In genomic region chr16:44648547-44649223, GRCm38 (mm10) we compare ENCODE assay signal across 13 mouse cellular contexts.
A peak's percentile ranks its signal among the peaks of the same experiment; 100 is the strongest.
DNase-seq lines count a peak whose midpoint lies in the region; ATAC-seq lines count a peak whose summit lies in the region.
"Had no signal": no experiment of that assay in that cellular context is flagged by ENCODE, and none has a peak within 500 bp of the region (broad histone marks: within the 10 kb centered on the region; RNA-seq: fewer than 3 reads in every experiment).

No protein-coding gene starts in this region.

- peak overlapping the region; percentile 26; the same call in 1 of the 2 replicates for H3K27ac ChIP-seq in forebrain, embryonic 10.5 days
- no peak overlapping the region for H3K27ac ChIP-seq in forebrain, embryonic 13.5 days
- peak overlapping the region; percentile 68 for H3K27ac ChIP-seq in lung, embryonic 15.5 days
- H3K27ac ChIP-seq in intestine, embryonic 16.5 days (ENCODE audit: low read length), result 0 out of 2 replicates have a peak overlapping the region, but pooled peaks have one; percentile 26
- H3K27ac ChIP-seq: liver, embryonic 13.5 days; midbrain, embryonic 15.5 days; neural tube, embryonic 15.5 days had no signal

- H3K4me2 ChIP-seq in forebrain, embryonic 13.5 days, result no peak overlapping the region
- H3K4me2 ChIP-seq in lung, embryonic 15.5 days, result no peak overlapping the region
- H3K4me2 ChIP-seq in intestine, embryonic 16.5 days (ENCODE audit: low read depth, low read length), result no peak overlapping the region
- H3K4me2 ChIP-seq: liver, embryonic 13.5 days; midbrain, embryonic 15.5 days; neural tube, embryonic 15.5 days had no signal

- no peak for ATAC-seq in forebrain, embryonic 13.5 days
- ATAC-seq in lung, embryonic 15.5 days (ENCODE audit: borderline replicate concordance, extremely low read depth, low FRiP score, low TSS enrichment), result peak; percentile 80; the same call in 1 of the 2 replicates
- ATAC-seq in intestine, embryonic 16.5 days, result peak; percentile 48; the same call in 1 of the 2 replicates
- ATAC-seq: midbrain, embryonic 15.5 days had no signal

- H3K27me3 ChIP-seq in forebrain, embryonic 10.5 days (ENCODE audit: poor library complexity, severe bottlenecking), result no peaks in the 10 kb centered on the region
- H3K27me3 ChIP-seq in forebrain, embryonic 13.5 days, result no peaks in the 10 kb centered on the region
- H3K27me3 ChIP-seq in lung, embryonic 15.5 days, result no peaks in the 10 kb centered on the region
- H3K27me3 ChIP-seq in intestine, embryonic 16.5 days (replicated peaks; ENCODE audit: control insufficient read depth, insufficient read depth, low read length), result no peaks in the 10 kb centered on the region
- H3K27me3 ChIP-seq: liver, embryonic 13.5 days; midbrain, embryonic 15.5 days; neural tube, embryonic 15.5 days had no signal

- no peaks in the 10 kb centered on the region for H3K36me3 ChIP-seq in forebrain, embryonic 10.5 days (replicated peaks)
- H3K36me3 ChIP-seq in forebrain, embryonic 13.5 days (ENCODE audit: poor library complexity, severe bottlenecking), result no peaks in the 10 kb centered on the region
- no peaks in the 10 kb centered on the region for H3K36me3 ChIP-seq in lung, embryonic 15.5 days
- no peaks in the 10 kb centered on the region for H3K36me3 ChIP-seq in intestine, embryonic 16.5 days (ENCODE audit: control insufficient read depth, insufficient read depth, low read length)
- H3K36me3 ChIP-seq: liver, embryonic 13.5 days; midbrain, embryonic 15.5 days; neural tube, embryonic 15.5 days had no signal

- H3K9me3 ChIP-seq in forebrain, embryonic 10.5 days, result no peaks in the 10 kb centered on the region; the same call in 1 of the 2 replicates
- H3K9me3 ChIP-seq in forebrain, embryonic 13.5 days (replicated peaks), result no peaks in the 10 kb centered on the region
- no peaks in the 10 kb centered on the region for H3K9me3 ChIP-seq in lung, embryonic 15.5 days
- H3K9me3 ChIP-seq in intestine, embryonic 16.5 days (ENCODE audit: control insufficient read depth, low read length), result no peaks in the 10 kb centered on the region
- H3K9me3 ChIP-seq: liver, embryonic 13.5 days; midbrain, embryonic 15.5 days; neural tube, embryonic 15.5 days had no signal

- no peak for DNase-seq in forebrain, embryonic 10.5 days (ENCODE audit: extremely low spot score, low spot score)
- no peak for DNase-seq in lung, postnatal 25 days (ENCODE audit: low spot score)
- peak; percentile 36 to 65 for DNase-seq in lung, postnatal 4 days
- DNase-seq in left cerebral cortex, postnatal 14 days (ENCODE audit: low spot score in 2 of 2), result no peak
- no peak for DNase-seq in c-Kit-positive CD71-positive TER-119-positive erythroid progenitor cells, embryonic 14.5 days (ENCODE audit: low spot score)
- DNase-seq: cerebellum, postnatal 25 days; layer of hippocampus, postnatal 36 days; liver, embryonic 13.5 days had no signal

- no peak overlapping the region for H3K9ac ChIP-seq in forebrain, embryonic 13.5 days
- no peak overlapping the region for H3K9ac ChIP-seq in lung, embryonic 15.5 days
- H3K9ac ChIP-seq in intestine, embryonic 16.5 days (ENCODE audit: low read depth, low read length), result no peak overlapping the region
- H3K9ac ChIP-seq: liver, embryonic 13.5 days; midbrain, embryonic 15.5 days; neural tube, embryonic 15.5 days had no signal

- H3K4me1 ChIP-seq in forebrain, embryonic 10.5 days, result peaks cover 15% of the 10 kb centered on the region
- H3K4me1 ChIP-seq in forebrain, embryonic 13.5 days, result no peaks in the 10 kb centered on the region
- peaks cover 10% of the 10 kb centered on the region for H3K4me1 ChIP-seq in lung, embryonic 15.5 days
- H3K4me1 ChIP-seq in intestine, embryonic 16.5 days (ENCODE audit: control insufficient read depth, insufficient read depth, low read length), result peaks cover 7% of the 10 kb centered on the region; the same call in 1 of the 2 replicates
- H3K4me1 ChIP-seq: liver, embryonic 13.5 days; midbrain, embryonic 15.5 days had no signal

- whole genome bisulfite sequencing in forebrain, embryonic 10.5 days, result 80% methylated on average over 2 of the region's 2 CpGs
- 78% methylated on average over 2 of the region's 2 CpGs for WGBS in forebrain, embryonic 13.5 days
- 24% methylated on average over 2 of the region's 2 CpGs for WGBS in lung, embryonic 15.5 days
- WGBS in intestine, embryonic 16.5 days, result 42% methylated on average over 2 of the region's 2 CpGs

- H3K4me3 ChIP-seq in forebrain, embryonic 10.5 days, result no peak overlapping the region
- H3K4me3 ChIP-seq in forebrain, embryonic 13.5 days, result no peak overlapping the region
- no peak overlapping the region for H3K4me3 ChIP-seq in lung, embryonic 15.5 days
- H3K4me3 ChIP-seq in intestine, embryonic 16.5 days (ENCODE audit: low read length), result no peak overlapping the region
- H3K4me3 ChIP-seq: liver, embryonic 13.5 days; midbrain, embryonic 15.5 days; neural tube, embryonic 15.5 days had no signal

- intact Hi-C loops in left cerebral cortex, postnatal 14 days (cut with DNase I), result no loop called here

Comparison
In these comparisons a context has a peak if more than half of its experiments do, and no peak if none do; other contexts are left out.
1. DNase-seq: peak in lung, postnatal 4 days (2 of 2); none in forebrain, embryonic 10.5 days (single experiment), lung, postnatal 25 days (single experiment), left cerebral cortex, postnatal 14 days (0 of 2) and c-Kit-positive CD71-positive TER-119-positive erythroid progenitor cells, embryonic 14.5 days (single experiment).